Mouse (Mus musculus) ES-Bruce4 (cell line): ENCODE results near the gene Tbc1d9. TPM values are rescaled to one million over a fixed set of nuclear protein-coding genes. Genes with fewer than 3 reads are reported as not detected.

Source experiments
- H3K27ac ChIP-seq: 2 replicates; pipeline ENCODE4 v1.5.1; 2012; ENCODE audit warnings: low read length, inconsistent platforms; ENCODE audit not compliant: insufficient read depth
- H3K27me3 ChIP-seq: 2 replicates; pipeline ENCODE4 v1.6.1; 2012; ENCODE audit warnings: mild to moderate bottlenecking, low read length, inconsistent platforms; ENCODE audit not compliant: control insufficient read depth, poor library complexity, insufficient read depth, severe bottlenecking
- H3K36me3 ChIP-seq: 2 replicates; pipeline ENCODE4 v1.6.1; 2012; ENCODE audit warnings: inconsistent platforms, mild to moderate bottlenecking, low read length, moderate library complexity; ENCODE audit not compliant: control insufficient read depth, poor library complexity, insufficient read depth, severe bottlenecking
- H3K4me1 ChIP-seq: one replicate; pipeline ENCODE4 v1.8.1; 2011; ENCODE audit warnings: low read length; ENCODE audit not compliant: control insufficient read depth, insufficient read depth
- H3K4me3 ChIP-seq: 2 replicates; pipeline ENCODE4 v1.5.1; 2011; ENCODE audit warnings: low read depth, mild to moderate bottlenecking, low read length
- H3K9ac ChIP-seq: 2 replicates; pipeline ENCODE4 v1.6.1; 2012; ENCODE audit warnings: low read depth, mild to moderate bottlenecking, inconsistent platforms; ENCODE audit not compliant: poor library complexity, severe bottlenecking
- H3K9me3 ChIP-seq: replicated peaks from 2 replicates; pipeline ENCODE4 v1.6.1; 2012; ENCODE audit warnings: mild to moderate bottlenecking, low read length, inconsistent platforms; ENCODE audit not compliant: control insufficient read depth, poor library complexity, insufficient read depth, severe bottlenecking
- CTCF ChIP-seq: IDR thresholded peaks from one replicate; pipeline ENCODE4 v1.8.1; 2011; ENCODE audit warnings: low read depth, low read length
- EP300 ChIP-seq: IDR thresholded peaks from 2 replicates; pipeline ENCODE4 v1.6.1; 2011; ENCODE audit warnings: low read depth, low read length; ENCODE audit not compliant: insufficient read depth
- POLR2A ChIP-seq: IDR thresholded peaks from one replicate; pipeline ENCODE4 v1.8.1; 2011; ENCODE audit warnings: low read length; ENCODE audit not compliant: insufficient read depth
- polyA plus RNA-seq: library from polyadenylated mRNA; stranded (reverse); fragments of >200 nt; gene quantifications from 2 replicates; pipeline ENCODE4 v1.2.4, GENCODE M21; 2011; ENCODE audit warnings: low read depth; ENCODE audit not compliant: missing spikeins, insufficient read depth, insufficient read length

Gene Tbc1d9
- polyA plus RNA-seq, 1 experiment: 10.6 TPM

DNA sequence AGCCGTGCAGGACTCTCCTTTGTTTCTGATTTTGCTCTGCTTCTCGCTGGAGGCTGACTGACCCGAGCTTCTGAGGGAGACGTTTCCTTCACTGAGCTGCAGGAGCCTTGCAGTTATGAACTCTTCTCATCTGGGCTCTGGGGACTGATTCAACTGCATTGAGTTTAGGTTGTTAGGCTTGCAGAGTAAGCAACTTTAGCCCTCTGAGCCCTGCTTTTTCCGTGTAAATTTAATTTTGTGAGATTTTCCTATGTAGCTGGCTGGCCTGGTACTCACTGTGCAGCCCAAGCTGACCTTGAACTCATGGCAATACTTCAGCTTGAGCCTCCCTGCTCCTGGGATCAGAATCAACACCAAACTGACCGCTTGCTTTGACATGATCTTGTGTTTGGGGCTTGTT, 5.7 kb downstream of the Tbc1d9 start:
- Histone ChIP-seq H3K4me1 (no peaks in the 10 kb centered on the region), H3K9me3 (no peaks in the 10 kb centered on the region), H3K36me3 (no peaks in the 10 kb centered on the region), H3K27ac (no peak overlapping the region), H3K4me3 (no peak overlapping the region), H3K9ac (no peak overlapping the region), H3K27me3 (0 out of 2 replicates have a peak, but pooled peaks cover 2% of the 10 kb centered on the region)
- no peak for TF ChIP-seq EP300
- TF ChIP-seq CTCF: no peak
- TF ChIP-seq POLR2A: no peak

DNA sequence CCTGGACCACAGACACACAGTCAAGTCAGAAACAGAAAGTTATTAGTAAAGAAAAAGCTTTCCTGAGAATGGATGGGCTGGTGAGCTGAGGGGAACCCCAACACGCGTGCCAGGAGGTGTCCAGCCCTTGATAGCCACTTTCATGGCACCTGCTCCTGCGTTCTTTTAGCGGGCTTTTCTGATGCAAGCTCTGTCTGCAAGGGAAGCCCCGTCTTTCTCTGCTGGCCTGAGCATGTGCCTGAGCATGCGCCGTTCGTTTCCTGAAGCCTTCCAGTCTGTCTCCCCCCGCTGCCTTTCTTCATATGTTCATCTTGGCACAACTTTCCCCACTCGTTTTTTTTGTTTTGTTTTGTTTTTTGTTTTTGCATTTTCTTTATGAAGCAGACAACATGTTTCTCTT, 10.5 kb downstream of the Tbc1d9 start:
- Histone ChIP-seq H3K27ac (no peak overlapping the region), H3K9me3 (no peaks in the 10 kb centered on the region), H3K36me3 (no peaks in the 10 kb centered on the region), H3K4me3 (no peak overlapping the region), H3K9ac (no peak overlapping the region; the same call in 1 of the 2 replicates), H3K27me3 (no peaks in the 10 kb centered on the region), H3K4me1 (peaks cover 2% of the 10 kb centered on the region)
- TF ChIP-seq POLR2A: no peak
- no peak for TF ChIP-seq CTCF
- TF ChIP-seq EP300: no peak

DNA sequence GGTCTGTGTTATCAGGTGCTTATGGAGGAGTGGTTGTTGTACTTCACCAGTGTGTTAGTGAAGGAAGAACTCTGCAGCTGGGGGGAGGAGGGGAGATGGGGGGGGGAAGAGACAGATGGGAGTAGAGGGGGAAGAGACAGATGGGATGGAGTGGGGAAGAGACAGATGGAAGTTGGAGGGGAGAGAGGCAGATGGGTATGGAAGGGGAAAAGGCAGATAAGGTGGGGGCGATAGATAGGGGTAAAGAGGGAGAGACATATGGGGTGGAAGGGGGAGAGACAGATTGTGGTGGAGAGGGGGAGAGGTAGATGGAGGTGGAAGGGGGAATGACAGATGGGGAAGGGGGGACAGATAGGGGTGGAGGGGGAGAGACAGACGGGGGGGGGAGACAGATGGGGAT, 11.6 kb downstream of the Tbc1d9 start:
- H3K27me3 ChIP-seq: no peaks in the 10 kb centered on the region
- H3K9me3 ChIP-seq: no peaks in the 10 kb centered on the region
- H3K4me3 ChIP-seq: no peak overlapping the region
- no peak overlapping the region for H3K27ac ChIP-seq
- H3K36me3 ChIP-seq: no peaks in the 10 kb centered on the region
- no peak overlapping the region for H3K9ac ChIP-seq
- peaks cover 2% of the 10 kb centered on the region for H3K4me1 ChIP-seq
- TF ChIP-seq POLR2A: no peak
- TF ChIP-seq EP300: no peak
- no peak for TF ChIP-seq CTCF

DNA sequence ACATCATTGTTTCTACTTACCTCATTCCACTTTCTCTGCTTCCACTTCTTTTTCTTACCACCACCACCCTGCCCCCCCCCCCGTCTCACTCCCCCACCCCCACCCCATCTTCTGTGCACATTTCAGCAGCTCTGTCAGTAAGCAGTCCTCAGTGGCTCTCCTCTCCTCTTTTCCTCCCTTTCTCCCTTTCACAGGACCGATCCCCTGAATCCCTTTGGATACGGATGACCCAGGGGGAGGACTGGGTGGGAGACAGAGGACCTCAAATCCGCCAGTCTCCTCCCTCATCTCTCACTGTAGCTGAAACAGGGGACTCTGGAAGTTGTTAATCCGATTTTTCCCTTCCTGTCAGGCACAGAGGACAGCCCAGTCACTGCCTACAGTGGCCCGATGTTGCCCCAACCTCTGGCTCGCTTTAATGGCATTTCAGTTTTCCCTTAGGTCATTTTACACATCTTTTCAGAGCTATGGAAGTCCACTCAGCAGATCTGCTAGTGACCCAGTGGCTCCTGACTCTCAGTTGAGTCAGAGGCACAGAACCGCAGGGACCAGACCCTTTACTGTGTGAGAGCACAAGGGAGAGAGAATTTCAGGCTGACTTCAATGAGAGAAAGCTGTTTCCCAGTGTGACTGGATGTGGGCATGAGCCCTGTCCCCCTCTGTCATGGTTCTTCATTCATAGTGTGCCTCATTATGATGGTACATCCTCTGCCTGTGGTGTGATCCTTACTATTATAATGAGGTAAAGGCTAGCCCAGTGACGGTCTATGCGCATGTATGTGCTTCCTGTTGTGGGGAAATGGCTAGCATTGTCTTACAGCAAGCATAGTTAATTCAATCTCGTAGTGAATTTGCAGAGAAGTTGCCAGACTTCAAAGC, 12.4 kb downstream of the Tbc1d9 start:
- H3K4me3 ChIP-seq: no peak overlapping the region
- no peaks in the 10 kb centered on the region for H3K27me3 ChIP-seq
- no peak for TF ChIP-seq EP300
- TF ChIP-seq POLR2A: no peak
- TF ChIP-seq CTCF: no peak
- no peak overlapping the region for H3K27ac ChIP-seq
- H3K9ac ChIP-seq: 0 out of 2 replicates have a peak overlapping the region, but pooled peaks have one; percentile 18
- no peaks in the 10 kb centered on the region for H3K36me3 ChIP-seq
- H3K9me3 ChIP-seq: no peaks in the 10 kb centered on the region
- peaks cover 2% of the 10 kb centered on the region for H3K4me1 ChIP-seq

DNA sequence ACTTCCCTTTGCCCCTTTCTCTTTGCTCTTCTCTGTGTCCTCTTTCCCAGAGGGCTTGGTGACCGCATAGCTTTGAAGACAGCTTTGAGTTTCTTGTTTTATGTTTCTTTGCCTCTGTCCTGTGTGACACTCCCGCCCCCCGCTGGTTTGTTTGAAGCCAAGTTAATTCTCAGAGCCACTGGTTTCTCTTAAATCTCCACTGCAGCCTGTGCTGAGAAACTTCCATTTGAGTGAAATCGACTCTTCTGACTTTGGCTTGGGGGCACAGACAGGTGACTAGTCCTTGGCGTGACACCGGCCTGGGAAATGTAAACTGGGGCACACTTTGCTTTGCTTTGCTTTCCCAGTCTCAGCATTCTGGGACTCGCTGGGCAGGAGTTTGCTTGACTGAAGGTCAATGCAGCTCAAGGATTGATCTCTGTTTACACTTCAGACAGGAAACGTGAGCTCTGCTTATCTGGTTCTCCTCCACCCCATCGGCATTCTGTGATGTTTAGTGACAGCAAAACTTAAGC, 13.1 kb downstream of the Tbc1d9 start:
- Histone ChIP-seq H3K4me3 (no peak overlapping the region), H3K9ac (no peak overlapping the region), H3K27me3 (no peaks in the 10 kb centered on the region), H3K36me3 (no peaks in the 10 kb centered on the region), H3K9me3 (no peaks in the 10 kb centered on the region), H3K27ac (no peak overlapping the region), H3K4me1 (peaks cover 2% of the 10 kb centered on the region)
- TF ChIP-seq POLR2A (no peak), CTCF (no peak), EP300 (no peak)
